Mouse (Mus musculus): ENCODE results near the gene Fcgr2b. TPM values are rescaled to one million over a fixed set of nuclear protein-coding genes. Genes with fewer than 3 reads are reported as not detected.

Gene Fcgr2b
- 82.5 and 95.9 TPM in 2 replicates for total RNA-seq (2023)

DNA sequence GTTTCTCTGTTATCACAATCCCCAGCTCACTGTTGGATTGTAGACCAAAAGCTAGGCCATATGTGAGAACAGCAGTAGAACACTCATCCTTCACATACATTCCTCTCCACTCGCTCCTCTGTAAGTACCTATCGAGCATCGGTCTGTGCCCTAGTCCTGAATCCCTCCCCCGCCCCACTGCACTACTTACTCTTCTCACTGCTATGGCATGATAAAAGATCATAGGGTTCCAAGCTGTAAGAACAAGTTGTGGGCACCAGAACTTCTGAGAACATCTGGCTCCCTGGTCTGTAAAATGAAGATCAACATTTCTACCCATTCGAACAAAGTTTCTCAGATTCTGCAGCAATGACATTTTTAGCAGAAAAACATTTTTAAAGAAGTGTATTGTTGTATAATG, at the start of gene Fcgr2b:
TSS of gene Fcgr2b (minus strand) at position 101 of the 400 bp plus-strand sequence.

DNA sequence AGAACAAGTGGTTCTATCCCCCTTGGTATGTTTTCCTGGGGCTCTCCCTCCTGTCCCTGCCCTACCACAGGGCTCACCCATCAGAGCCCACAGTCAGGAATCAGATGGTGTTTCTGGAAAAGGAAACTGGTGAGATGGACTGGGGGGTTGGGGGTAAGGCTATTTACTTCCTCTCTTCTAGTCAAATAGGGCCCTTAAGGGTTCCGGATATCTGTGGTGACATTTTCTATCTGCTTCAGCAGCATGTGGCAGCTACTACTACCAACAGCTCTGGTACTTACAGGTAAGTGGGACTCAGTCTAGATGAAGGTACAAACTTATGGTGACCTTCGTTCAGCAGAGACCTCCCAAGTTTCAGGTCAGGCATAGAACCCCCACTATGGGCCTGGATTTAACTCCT, 42.4 kb upstream of the Fcgr2b start, which contains the start of gene Fcgr4:
TSS of gene Fcgr4 (plus strand) at position 184 of the 400 bp plus-strand sequence.

DNA sequence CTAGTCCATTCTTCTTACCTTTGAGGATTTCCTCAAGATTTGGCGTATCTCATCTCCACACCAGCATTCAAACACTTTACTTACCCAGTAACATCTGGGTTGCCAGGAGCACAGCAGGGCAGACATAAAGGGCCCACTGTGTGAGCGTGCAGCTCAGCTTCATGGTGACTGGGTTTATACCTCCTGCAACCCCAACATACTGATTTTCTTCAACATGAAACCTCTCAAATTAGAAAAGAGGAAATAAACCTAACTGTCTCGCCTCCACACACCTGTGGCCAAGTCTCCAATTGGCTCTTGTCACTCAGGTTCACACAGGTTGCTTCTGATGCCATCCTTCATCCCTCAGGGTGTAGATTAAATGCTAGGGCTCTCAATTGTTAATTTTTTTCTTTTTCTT, 49.0 kb downstream of the Fcgr2b start, which contains the start of gene Fcrla:
TSS of gene Fcrla (minus strand) at position 206 of the 400 bp plus-strand sequence.

DNA sequence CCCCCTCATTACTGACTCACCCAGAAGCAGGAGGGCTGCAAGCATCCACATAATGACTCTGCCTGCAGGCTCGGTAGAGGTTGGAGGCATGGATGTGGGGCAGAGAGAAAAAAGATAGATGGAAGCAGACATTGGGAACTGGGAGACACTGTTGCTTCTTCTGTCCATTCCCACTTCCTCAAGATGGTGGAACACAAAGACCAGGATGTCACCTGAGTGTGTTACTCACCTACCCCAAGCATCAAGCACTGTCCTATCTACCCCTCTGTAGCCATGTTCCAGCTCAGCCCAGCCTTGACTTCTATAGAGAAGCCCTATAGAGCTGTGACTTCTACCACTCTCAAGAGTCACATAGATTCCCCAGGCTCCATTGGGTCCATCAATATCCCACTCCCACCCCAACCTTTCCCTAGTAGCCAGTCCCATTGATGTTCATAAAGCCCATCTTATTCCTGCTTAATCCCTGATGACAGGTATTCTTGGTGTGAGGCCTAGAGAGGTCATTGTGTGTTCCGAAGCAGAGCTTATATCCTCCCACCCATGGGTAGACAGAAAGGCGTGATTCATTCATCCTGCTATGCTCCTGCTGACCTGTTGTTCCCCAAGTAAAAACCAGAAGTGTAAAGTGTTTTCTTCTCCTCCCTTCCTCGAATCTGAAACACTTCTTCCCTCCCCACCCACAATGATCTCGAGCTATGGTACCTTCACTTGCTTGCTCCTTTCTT, 63.3 kb downstream of the Fcgr2b start, which contains the start of gene Fcrlb:
TSS of gene Fcrlb (minus strand) at position 51 of the 725 bp plus-strand sequence.

Other genes with a start within 250 kb of the Fcgr2b start
- gene Atf6, start 108.8 kb downstream of the Fcgr2b start, total RNA-seq (2023) = 21.0 and 23.9 TPM in 2 replicates
- 0.82 and 1.4 TPM in 2 replicates for gene Gm26620, start 91.5 kb downstream of the Fcgr2b start, total RNA-seq (2023)
- gene Dusp12, start 91.0 kb downstream of the Fcgr2b start, total RNA-seq (2023) = 2.7 and 3.2 TPM in 2 replicates
- not detected in 2 replicates for gene Fcrlb, start 63.6 kb downstream of the Fcgr2b start, total RNA-seq (2023)
- gene Fcrla, start 49.0 kb downstream of the Fcgr2b start, total RNA-seq (2023) = 1.3 and 10.1 TPM in 2 replicates
- gene Fcgr4, start 42.4 kb upstream of the Fcgr2b start, total RNA-seq (2023) = 59.5 and 102 TPM in 2 replicates
- 422 and 510 TPM in 2 replicates for gene Fcgr3, start 88.4 kb upstream of the Fcgr2b start, total RNA-seq (2023)
- 0.91 TPM in 1 of 2 replicates, not detected in the other for gene Cfap126, start 137.4 kb upstream of the Fcgr2b start, total RNA-seq (2023)
- 70.1 and 76.7 TPM in 2 replicates for gene Sdhc, start 174.1 kb upstream of the Fcgr2b start, total RNA-seq (2023)
- not detected in 2 replicates for gene Mpz, start 174.2 kb upstream of the Fcgr2b start, total RNA-seq (2023)
- 0.25 and 0.38 TPM in 2 replicates for gene Pcp4l1, start 219.7 kb upstream of the Fcgr2b start, total RNA-seq (2023)
- not detected in 2 replicates for gene Nr1i3, start 237.4 kb upstream of the Fcgr2b start, total RNA-seq (2023)
- 7.2 and 11.8 TPM in 2 replicates for gene Tomm40l, start 246.0 kb upstream of the Fcgr2b start, total RNA-seq (2023)
- not detected in 2 replicates for gene Apoa2, start 248.5 kb upstream of the Fcgr2b start, total RNA-seq (2023)

All from neutrophil, adult 65 days (primary cell).